Mouse (Mus musculus): Measurements from ENCODE around the gene Crtc3.

Gene Crtc3

GRCm38 (mm10) chr7:80685639-80686038, 3.0 kb downstream of the Crtc3 start:
- in situ Hi-C loops (cut with MboI) = no loop called here

GRCm38 (mm10) chr7:80682630-80683029, 6.0 kb downstream of the Crtc3 start:
- in situ Hi-C loops (cut with MboI) = no loop called here

- in situ Hi-C loops (cut with MboI) = no loop called here
Measured at GRCm38 (mm10) chr7:80680218-80680847, 8.3 kb downstream of the Crtc3 start.

- in situ Hi-C loops (cut with MboI) = no loop called here
Measured at GRCm38 (mm10) chr7:80672323-80672722, 16.4 kb downstream of the Crtc3 start.

- in situ Hi-C loops (cut with MboI) = no loop called here
Measured at GRCm38 (mm10) chr7:80670889-80671288, 17.8 kb downstream of the Crtc3 start.

- in situ Hi-C loops (cut with MboI) = no loop called here
Measured at GRCm38 (mm10) chr7:80667190-80667589, 21.5 kb downstream of the Crtc3 start.

GRCm38 (mm10) chr7:80666198-80666915, 22.3 kb downstream of the Crtc3 start:
- in situ Hi-C loops (cut with MboI) = no loop called here

GRCm38 (mm10) chr7:80661082-80661481, 27.6 kb downstream of the Crtc3 start:
- in situ Hi-C loops (cut with MboI) = no loop called here

GRCm38 (mm10) chr7:80660619-80661018, 28.1 kb downstream of the Crtc3 start:
- in situ Hi-C loops (cut with MboI) = no loop called here

- in situ Hi-C loops (cut with MboI) = no loop called here
Measured at GRCm38 (mm10) chr7:80657896-80658295, 30.8 kb downstream of the Crtc3 start.

GRCm38 (mm10) chr7:80655350-80656013, 33.2 kb downstream of the Crtc3 start:
- in situ Hi-C loops (cut with MboI) = no loop called here

GRCm38 (mm10) chr7:80654926-80655325, 33.8 kb downstream of the Crtc3 start:
- in situ Hi-C loops (cut with MboI) = no loop called here

GRCm38 (mm10) chr7:80654393-80654792, 34.3 kb downstream of the Crtc3 start:
- in situ Hi-C loops (cut with MboI) = no loop called here

GRCm38 (mm10) chr7:80653971-80654370, 34.7 kb downstream of the Crtc3 start:
- in situ Hi-C loops (cut with MboI) = no loop called here

GRCm38 (mm10) chr7:80653077-80653476, 35.6 kb downstream of the Crtc3 start:
- in situ Hi-C loops (cut with MboI) = no loop called here

GRCm38 (mm10) chr7:80652289-80652688, 36.4 kb downstream of the Crtc3 start:
- in situ Hi-C loops (cut with MboI) = no loop called here

- in situ Hi-C loops (cut with MboI) = no loop called here
Measured at GRCm38 (mm10) chr7:80647437-80647871, 41.2 kb downstream of the Crtc3 start.

GRCm38 (mm10) chr7:80646093-80647025, 42.3 kb downstream of the Crtc3 start:
- in situ Hi-C loops (cut with MboI) = no loop called here

- in situ Hi-C loops (cut with MboI) = no loop called here
Measured at GRCm38 (mm10) chr7:80642976-80643666, 45.6 kb downstream of the Crtc3 start.

- in situ Hi-C loops (cut with MboI) = no loop called here
Measured at GRCm38 (mm10) chr7:80642552-80642951, 46.1 kb downstream of the Crtc3 start.

GRCm38 (mm10) chr7:80641899-80642298, 46.8 kb downstream of the Crtc3 start:
- in situ Hi-C loops (cut with MboI) = no loop called here
